Mouse (Mus musculus) small intestine, adult 2 months (tissue): Measurements from ENCODE around the gene Irf7.

ENCODE experiments used
- CTCF ChIP-seq: fragments of 200-500 bp; IDR thresholded peaks from 2 replicates; pipeline ENCODE4 v1.5.1; 2012; ENCODE audit warnings: low read depth, mild to moderate bottlenecking, control low read depth, inconsistent platforms, low read length, moderate library complexity, mixed read lengths; ENCODE audit not compliant: insufficient replicate concordance, insufficient read length; ENCODE audit errors: extremely low read depth
- POLR2A ChIP-seq: fragments of 200-500 bp; IDR thresholded peaks from 2 replicates; pipeline ENCODE4 v1.6.1; 2012; ENCODE audit warnings: low read depth, mild to moderate bottlenecking, control low read depth, inconsistent platforms, low read length, moderate library complexity

GRCm38 (mm10) chr7:141222126-141222467, 44.2 kb downstream of the Irf7 start:
- no peak for TF ChIP-seq CTCF
- no peak for TF ChIP-seq POLR2A
